Mouse (Mus musculus) heart, embryonic 10.5 days (tissue): Measurements from ENCODE around the gene Zfp385a. TPM values are rescaled to one million over a fixed set of nuclear protein-coding genes. Genes with fewer than 3 reads are reported as not detected.

ENCODE experiments used
- DNase-seq: peaks from one replicate; pipeline ENCODE4 v3.0.0-alpha.2; 2017; ENCODE audit warnings: low spot score
- H3K27ac ChIP-seq: fragments of 300-500 bp; sonication (generic); 2 replicates; pipeline ENCODE4 v1.5.1; 2016; ENCODE audit warnings: mild to moderate bottlenecking
- H3K27me3 ChIP-seq: fragments of 300-500 bp; sonication (generic); 2 replicates; pipeline ENCODE4 v1.6.1; 2016; ENCODE audit warnings: mild to moderate bottlenecking; ENCODE audit not compliant: poor library complexity, insufficient read depth, severe bottlenecking
- H3K36me3 ChIP-seq: fragments of 300-500 bp; sonication (generic); 2 replicates; pipeline ENCODE4 v1.6.1; 2016; ENCODE audit warnings: mild to moderate bottlenecking, moderate library complexity
- H3K4me1 ChIP-seq: fragments of 300-500 bp; sonication (generic); 2 replicates; pipeline ENCODE4 v1.6.1; 2016; ENCODE audit warnings: mild to moderate bottlenecking
- H3K4me3 ChIP-seq: fragments of 300-500 bp; sonication (generic); 2 replicates; pipeline ENCODE4 v1.5.1; 2016; ENCODE audit warnings: mild to moderate bottlenecking, moderate library complexity
- H3K9me3 ChIP-seq: fragments of 300-500 bp; sonication (generic); 2 replicates; pipeline ENCODE4 v1.6.1; 2016; ENCODE audit warnings: mild to moderate bottlenecking, moderate library complexity
- WGBS: fragments of 180-500 bp; shearing (Covaris S2); methylation state at CpG from one replicate; pipeline ENCODE4 v1.1.7; 2016; 5-methylcytosine and 5-hydroxymethylcytosine counted together
- polyA plus RNA-seq: library from polyadenylated mRNA; unstranded; fragments of >200 nt; fragmentation: Nextera tagmentation; extraction: Ambion mirVana; gene quantifications from 2 replicates; pipeline ENCODE4 v1.2.1, GENCODE M21; 2016

Gene Zfp385a
- polyA plus RNA-seq, 1 experiment from 2014 or later = 15.8 TPM

GRCm38 (mm10) chr15:103371208-103371607 lies 31.3 kb upstream of the Zfp385a start:
- H3K27ac ChIP-seq = 0 out of 2 replicates have a peak overlapping the region, but pooled peaks have one; percentile 29
- DNase-seq = peak; percentile 46
- no peaks in the 10 kb centered on the region for H3K36me3 ChIP-seq
- no peak overlapping the region for H3K4me3 ChIP-seq
- H3K9me3 ChIP-seq = no peaks in the 10 kb centered on the region
- peaks cover 51% of the 10 kb centered on the region for H3K4me1 ChIP-seq
- WGBS = 22% methylated on average over 2 of the region's 2 CpGs
- H3K27me3 ChIP-seq = no peaks in the 10 kb centered on the region

DNA sequence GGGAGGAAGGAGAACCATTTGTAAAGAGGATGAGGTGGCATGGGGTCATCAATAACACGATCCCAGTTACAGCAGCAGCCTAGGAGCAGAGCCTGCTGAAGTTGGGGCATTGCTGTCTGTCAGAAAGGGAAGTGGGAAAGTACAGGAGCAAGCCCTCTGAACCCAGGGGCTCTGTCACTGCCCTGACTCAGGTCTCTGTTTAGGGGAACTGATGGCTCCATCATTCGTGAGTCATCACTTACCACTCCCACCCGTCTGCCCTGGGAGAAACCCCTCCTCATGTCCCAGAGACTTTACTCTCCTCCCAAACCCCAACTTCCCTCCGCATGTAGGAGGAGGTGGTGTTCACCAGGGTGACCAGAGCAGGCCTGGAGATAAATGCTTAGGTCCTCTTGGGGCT lies 30.6 kb upstream of the Zfp385a start:
- H3K4me3 ChIP-seq = no peak overlapping the region
- H3K27ac ChIP-seq = no peak overlapping the region
- H3K36me3 ChIP-seq = no peaks in the 10 kb centered on the region
- H3K9me3 ChIP-seq = no peaks in the 10 kb centered on the region
- peaks cover 51% of the 10 kb centered on the region for H3K4me1 ChIP-seq
- DNase-seq = peak; percentile 46
- 23% methylated on average over 4 of the region's 4 CpGs for WGBS
- no peaks in the 10 kb centered on the region for H3K27me3 ChIP-seq

- Histone ChIP-seq H3K36me3 (no peaks in the 10 kb centered on the region), H3K4me3 (no peak overlapping the region), H3K9me3 (no peaks in the 10 kb centered on the region), H3K4me1 (peaks cover 60% of the 10 kb centered on the region), H3K27me3 (no peaks in the 10 kb centered on the region), H3K27ac (0 out of 2 replicates have a peak overlapping the region, but pooled peaks have one; percentile 23)
- no peak for DNase-seq
- 72% methylated on average over 1 of the region's 1 CpGs for WGBS
Measured at GRCm38 (mm10) chr15:103369123-103369522, 29.2 kb upstream of the Zfp385a start.

GRCm38 (mm10) chr15:103368179-103368940 lies 28.5 kb upstream of the Zfp385a start:
- DNase-seq = no peak
- Histone ChIP-seq H3K27ac (peak overlapping the region; percentile 100; the same call in 1 of the 2 replicates), H3K27me3 (no peaks in the 10 kb centered on the region), H3K4me1 (peaks cover 65% of the 10 kb centered on the region), H3K4me3 (no peak overlapping the region), H3K9me3 (no peaks in the 10 kb centered on the region), H3K36me3 (peaks cover 6% of the 10 kb centered on the region; the same call in 1 of the 2 replicates)
- WGBS = 77% methylated on average over 4 of the region's 4 CpGs

DNA sequence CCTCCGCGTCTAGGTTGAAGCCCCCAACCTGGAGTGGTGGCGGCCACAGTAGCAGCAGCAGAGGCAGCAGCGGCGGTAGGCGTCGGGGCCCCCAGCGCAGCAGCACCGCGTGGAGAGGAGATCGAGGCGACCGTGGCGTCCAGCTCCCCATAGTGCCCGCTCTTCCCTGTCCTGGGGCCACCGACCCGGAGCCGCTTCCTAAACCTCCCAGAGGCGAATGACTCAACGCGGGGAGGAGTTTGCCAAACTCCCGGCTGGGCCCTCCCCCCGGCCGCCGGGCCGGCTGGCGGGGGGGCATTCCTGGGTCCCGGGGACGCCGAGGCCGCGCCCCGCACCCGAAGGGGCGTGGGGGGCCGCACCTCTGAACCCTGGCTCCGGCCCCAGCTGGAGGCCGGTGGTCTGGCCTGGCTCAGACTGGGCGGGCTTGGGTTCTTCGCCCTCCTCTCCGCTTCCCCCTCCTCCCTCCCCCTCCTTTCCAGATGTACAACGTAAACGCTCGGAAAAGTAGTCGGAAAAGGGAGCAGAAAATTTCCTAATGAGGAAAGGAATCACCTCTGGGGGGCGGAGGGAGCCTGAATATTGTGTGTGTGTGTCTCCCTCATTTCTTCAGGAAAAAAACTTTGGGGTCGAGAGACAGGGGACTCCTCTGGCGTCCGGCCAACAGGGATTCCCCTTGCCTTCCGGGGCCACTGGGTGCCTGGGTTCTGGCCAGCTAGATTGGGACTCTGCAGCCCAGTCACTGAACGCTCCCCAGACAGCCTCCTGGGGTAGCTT lies 26.7 kb upstream of the Zfp385a start, which contains the start of gene Itga5:
Itga5 (minus strand) TSS at position 388 of the 774 bp plus-strand sequence.
- DNase-seq = peak; percentile 87
- Histone ChIP-seq H3K27me3 (no peaks in the 10 kb centered on the region), H3K4me1 (peaks cover 69% of the 10 kb centered on the region), H3K36me3 (peaks cover 13% of the 10 kb centered on the region; the same call in 1 of the 2 replicates), H3K4me3 (peak within 1 kb of the TSS; percentile 99), H3K9me3 (no peaks in the 10 kb centered on the region), H3K27ac (peak within 1 kb of the TSS; percentile 100)
- under 1% methylated on average over 51 of the region's 51 CpGs for WGBS

DNA sequence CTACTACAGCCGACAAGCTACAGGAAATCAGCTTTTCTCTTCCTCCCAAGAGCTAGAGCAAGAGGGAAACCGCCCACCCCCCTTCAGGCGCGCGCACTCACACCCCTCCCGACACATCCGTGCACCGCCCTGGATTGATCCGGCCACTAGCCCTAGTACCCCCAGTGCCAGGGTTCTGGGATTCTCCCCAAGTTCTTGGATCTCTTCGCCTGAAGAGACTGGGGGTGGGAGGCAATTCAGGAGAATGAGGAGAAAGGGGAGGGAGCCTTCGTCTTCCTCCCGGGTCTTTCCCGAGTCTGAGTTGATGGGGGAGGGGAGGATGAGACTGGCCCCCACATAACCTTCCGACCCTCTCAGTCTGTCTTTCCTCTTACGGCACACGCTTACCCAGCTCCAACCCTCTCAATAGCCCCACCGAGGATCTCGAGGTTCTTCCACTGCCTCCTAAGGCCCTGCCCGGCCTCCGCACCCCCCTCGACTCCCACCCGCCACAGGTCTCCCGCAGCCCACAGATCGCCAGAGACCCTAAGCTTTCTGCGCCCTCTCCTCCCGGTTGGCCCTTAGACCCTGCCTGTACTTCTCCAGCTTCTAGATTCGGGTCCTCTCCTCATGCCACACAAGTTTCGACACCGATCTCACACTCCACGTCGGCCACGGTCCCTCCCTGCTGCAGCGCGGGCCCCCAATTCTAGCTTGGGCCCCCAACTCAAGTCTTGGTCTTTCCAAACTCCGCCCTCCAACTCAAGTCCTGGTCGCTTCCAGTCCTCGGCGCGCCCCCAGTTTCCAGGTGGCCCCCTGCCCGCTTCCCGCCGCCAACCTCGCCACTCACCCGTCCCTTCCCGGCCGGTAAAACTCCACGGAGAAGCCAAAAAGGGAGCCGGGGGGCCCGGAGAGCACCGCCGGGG lies 25.8 kb upstream of the Zfp385a start:
- peak; percentile 85 for DNase-seq
- Histone ChIP-seq H3K27ac (peak overlapping the region; percentile 100), H3K4me3 (peak overlapping the region; percentile 99), H3K27me3 (no peaks in the 10 kb centered on the region), H3K36me3 (peaks cover 18% of the 10 kb centered on the region), H3K4me1 (peaks cover 68% of the 10 kb centered on the region), H3K9me3 (no peaks in the 10 kb centered on the region)
- WGBS = under 1% methylated on average over 51 of the region's 51 CpGs

- peaks cover 23% of the 10 kb centered on the region for H3K36me3 ChIP-seq
- peak overlapping the region; percentile 100 for H3K27ac ChIP-seq
- peaks cover 69% of the 10 kb centered on the region for H3K4me1 ChIP-seq
- WGBS = 35% methylated on average over 4 of the region's 4 CpGs
- no peak for DNase-seq
- H3K9me3 ChIP-seq = no peaks in the 10 kb centered on the region
- H3K4me3 ChIP-seq = peak overlapping the region; percentile 99
- H3K27me3 ChIP-seq = no peaks in the 10 kb centered on the region
Measured at GRCm38 (mm10) chr15:103364761-103365160, 24.9 kb upstream of the Zfp385a start.

- no peak for DNase-seq
- WGBS = 47% methylated on average over 1 of the region's 1 CpGs
- H3K4me1 ChIP-seq = peaks cover 76% of the 10 kb centered on the region
- H3K27ac ChIP-seq = peak overlapping the region; percentile 100; the same call in 1 of the 2 replicates
- H3K36me3 ChIP-seq = peaks cover 26% of the 10 kb centered on the region
- no peaks in the 10 kb centered on the region for H3K27me3 ChIP-seq
- peak overlapping the region; percentile 99 for H3K4me3 ChIP-seq
- no peaks in the 10 kb centered on the region for H3K9me3 ChIP-seq
Measured at GRCm38 (mm10) chr15:103363809-103364208, 23.9 kb upstream of the Zfp385a start.

- Histone ChIP-seq H3K36me3 (peaks cover 33% of the 10 kb centered on the region), H3K4me1 (peaks cover 76% of the 10 kb centered on the region), H3K27me3 (no peaks in the 10 kb centered on the region), H3K4me3 (no peak overlapping the region), H3K27ac (0 out of 2 replicates have a peak overlapping the region, but pooled peaks have one; percentile 10), H3K9me3 (no peaks in the 10 kb centered on the region)
- WGBS = 83% methylated on average over 3 of the region's 3 CpGs
- DNase-seq = no peak
Measured at GRCm38 (mm10) chr15:103362950-103363349, 23.1 kb upstream of the Zfp385a start.

GRCm38 (mm10) chr15:103362333-103362732 lies 22.4 kb upstream of the Zfp385a start:
- Histone ChIP-seq H3K4me3 (no peak overlapping the region), H3K9me3 (no peaks in the 10 kb centered on the region), H3K27ac (no peak overlapping the region), H3K4me1 (peaks cover 76% of the 10 kb centered on the region), H3K36me3 (peaks cover 38% of the 10 kb centered on the region), H3K27me3 (no peaks in the 10 kb centered on the region)
- WGBS = 71% methylated on average over 6 of the region's 7 CpGs
- DNase-seq = no peak

DNA sequence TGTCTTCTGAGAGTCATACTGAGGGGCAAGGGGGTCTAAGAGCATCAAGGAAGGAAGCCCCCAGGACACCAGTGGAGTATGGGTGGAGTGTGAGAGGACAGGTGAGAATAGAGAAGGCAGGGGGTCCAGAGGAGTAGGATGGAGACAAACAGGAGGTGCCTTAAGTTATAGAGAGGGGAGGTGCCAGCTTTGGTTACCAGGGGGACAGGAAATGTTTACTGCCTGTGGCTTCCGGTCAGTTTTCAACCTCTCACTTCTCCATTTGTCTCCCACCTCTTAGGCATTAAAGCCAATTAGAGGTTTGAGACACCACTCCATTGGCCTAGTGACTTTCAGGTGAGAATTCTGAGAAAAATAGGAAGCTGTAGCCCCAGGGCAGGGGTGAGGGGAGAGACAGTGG lies 21.4 kb upstream of the Zfp385a start:
- no peak overlapping the region for H3K4me3 ChIP-seq
- peaks cover 49% of the 10 kb centered on the region for H3K36me3 ChIP-seq
- H3K27ac ChIP-seq = peak overlapping the region; percentile 30; the same call in 1 of the 2 replicates
- peaks cover 76% of the 10 kb centered on the region for H3K4me1 ChIP-seq
- H3K9me3 ChIP-seq = no peaks in the 10 kb centered on the region
- DNase-seq = no peak
- WGBS = 33% methylated on average over 1 of the region's 1 CpGs
- no peaks in the 10 kb centered on the region for H3K27me3 ChIP-seq

DNA sequence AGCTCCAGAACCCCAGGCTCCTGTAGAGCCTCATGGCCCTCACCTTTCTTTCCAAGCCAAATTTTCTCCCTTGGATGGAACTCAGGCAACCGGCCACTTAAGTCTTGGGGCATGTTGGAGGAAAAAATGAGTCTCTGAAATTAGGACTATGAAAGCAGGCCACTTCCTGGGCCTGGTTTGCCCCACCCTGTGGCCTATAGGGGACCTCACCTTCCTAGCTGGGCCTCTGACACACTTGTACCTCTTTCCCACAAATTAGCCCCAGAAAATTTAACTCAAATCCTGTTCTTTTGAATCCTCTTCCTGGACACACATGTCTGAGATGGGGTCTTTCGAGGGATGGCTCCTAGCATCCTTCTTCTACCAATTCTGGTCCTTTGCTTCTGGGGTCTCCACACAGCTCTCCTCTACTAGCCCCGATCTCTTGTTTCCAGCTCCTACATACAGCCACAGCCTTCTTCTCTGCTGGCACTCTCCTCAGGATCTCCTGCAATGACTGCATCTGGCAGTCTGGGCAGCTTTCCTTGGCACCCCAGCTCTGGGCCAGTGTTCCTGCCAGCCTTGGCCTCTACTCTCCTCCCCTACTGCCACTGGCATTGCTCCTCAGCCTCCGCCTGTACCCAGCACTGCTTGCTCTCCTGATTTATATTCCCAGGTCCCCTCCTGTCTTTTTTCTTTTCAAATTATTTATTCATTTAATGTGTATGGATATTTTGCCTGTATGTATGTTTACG lies 20.1 kb upstream of the Zfp385a start:
- Histone ChIP-seq H3K4me3 (no peak overlapping the region), H3K9me3 (no peaks in the 10 kb centered on the region), H3K27me3 (no peaks in the 10 kb centered on the region), H3K36me3 (peaks cover 59% of the 10 kb centered on the region), H3K27ac (peak overlapping the region; percentile 81), H3K4me1 (peaks cover 84% of the 10 kb centered on the region)
- DNase-seq = no peak
- 86% methylated on average over 5 of the region's 5 CpGs for WGBS
